Mouse (Mus musculus) forelimb bud, embryonic 11.5 days (tissue): ENCODE measurements around the gene Gm13723.

ENCODE experiments used
- DNase-seq: peaks from one replicate; pipeline ENCODE4 v3.0.0-alpha.2; 2012; ENCODE audit warnings: low read depth, low spot score

Gm13723 gene

DNA sequence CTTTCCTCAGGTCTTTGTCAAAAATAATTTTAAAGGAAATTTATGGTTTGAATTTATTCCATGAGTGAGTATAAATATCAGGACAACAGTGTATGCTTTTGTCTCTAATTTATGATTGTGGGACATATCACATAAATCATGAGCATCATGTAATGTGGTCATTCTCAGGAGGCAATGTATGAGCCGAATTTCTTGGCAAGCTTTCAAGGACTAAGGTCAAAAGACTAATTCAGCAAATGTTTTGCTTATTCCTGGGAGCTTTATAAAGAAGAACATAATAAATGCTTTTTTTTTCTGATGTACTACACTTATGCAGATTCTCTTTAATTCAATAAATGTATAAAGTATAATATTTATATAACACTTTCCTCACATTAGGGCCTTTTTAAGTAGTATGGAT, at the start of gene Gm13723:
Gm13723 (minus strand) TSS at position 101 of the 400 bp plus-strand sequence.
- no peak for DNase-seq

DNA sequence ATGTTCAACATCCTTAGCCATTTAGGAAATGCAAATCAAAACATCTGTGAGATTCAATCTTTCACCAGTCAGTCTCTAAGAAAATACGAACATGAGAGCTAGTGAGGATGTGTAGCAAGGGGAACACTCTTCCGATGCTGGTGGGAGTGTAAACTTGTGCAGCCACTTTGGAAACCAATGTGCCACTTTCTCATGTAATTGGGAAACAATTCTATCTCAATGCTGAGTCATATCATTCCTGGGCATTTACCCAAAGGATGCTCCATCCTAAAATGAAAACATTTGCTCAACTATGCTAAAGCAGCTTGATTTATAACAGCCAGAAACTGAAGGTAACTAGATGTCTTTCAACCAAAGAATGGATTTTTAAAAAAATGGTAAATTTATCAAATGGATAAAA, 31.0 kb upstream of the Gm13723 start:
- no peak for DNase-seq

DNA sequence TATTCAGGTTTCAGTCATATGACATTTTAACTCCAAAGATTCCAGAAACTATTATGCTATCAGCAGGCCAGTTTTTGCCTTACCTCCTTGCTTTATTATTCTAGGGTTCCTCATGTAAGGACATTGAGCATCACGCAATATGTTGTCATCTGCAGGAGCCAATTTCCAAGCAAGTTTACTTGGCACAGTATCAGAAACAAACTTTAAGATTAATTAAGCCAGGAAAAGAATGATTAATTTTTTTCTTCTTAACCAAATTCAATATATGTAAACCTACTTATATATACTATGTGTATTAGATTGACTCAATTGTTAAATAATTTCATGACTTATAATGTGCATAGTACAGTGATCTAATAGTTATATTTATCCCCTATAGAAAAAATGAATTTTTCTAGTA, 17.5 kb upstream of the Gm13723 start, which contains the start of gene Olfr1097:
Olfr1097 (minus strand) TSS at position 101 of the 400 bp plus-strand sequence.
- DNase-seq: no peak

DNA sequence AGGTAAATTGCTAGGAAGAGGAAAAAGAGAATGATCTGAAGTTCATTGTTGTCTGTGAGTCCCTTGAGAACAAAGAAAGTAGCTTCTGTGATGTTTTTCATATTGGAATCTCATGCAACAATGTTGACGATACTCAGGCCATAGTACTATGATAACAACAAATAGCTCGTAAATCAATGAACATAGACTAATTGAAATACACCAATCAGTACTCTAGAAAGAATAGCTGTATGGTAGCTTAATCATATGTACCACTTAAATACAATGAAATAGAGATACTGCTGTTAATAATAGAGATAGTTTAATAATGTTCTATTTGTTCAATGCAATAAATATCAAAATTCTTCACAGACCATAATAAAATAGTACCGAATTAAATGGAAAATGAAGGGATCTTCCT, 23.0 kb downstream of the Gm13723 start, which contains the start of gene Olfr1095:
Olfr1095 (minus strand) TSS at position 101 of the 400 bp plus-strand sequence.
- DNase-seq: no peak

DNA sequence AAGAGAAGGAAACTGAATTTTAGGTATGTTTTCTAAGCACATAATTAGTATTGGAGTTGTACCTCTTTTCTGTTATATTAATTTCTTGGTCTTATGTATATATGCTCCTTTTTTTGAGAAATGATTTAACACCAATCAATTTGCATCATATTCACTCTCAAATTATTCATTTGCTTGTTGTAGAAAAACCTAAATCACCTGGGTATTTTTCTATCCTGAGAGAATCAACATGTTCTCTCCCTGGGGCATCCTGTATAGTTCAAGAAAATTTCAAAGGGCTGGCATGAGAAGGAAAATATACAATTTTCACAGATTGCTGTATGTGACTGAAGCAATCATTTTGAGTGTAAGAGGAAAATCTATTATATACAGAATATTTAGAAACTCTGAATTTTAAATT, 50.2 kb downstream of the Gm13723 start, which contains the start of gene Olfr1094:
Olfr1094 (plus strand) TSS at position 301 of the 400 bp plus-strand sequence.
- DNase-seq: no peak
